Mouse (Mus musculus): ENCODE data around the gene Gstz1. TPM values are rescaled to one million over a fixed set of nuclear protein-coding genes. Genes with fewer than 3 reads are reported as not detected.

Gstz1 gene
- polyA plus RNA-seq, 1 experiment from 2014 or later = 42.6 TPM

Other genes with a start within 250 kb of the Gstz1 start
- gene Cipc, start 200.1 kb upstream of the Gstz1 start, polyA plus RNA-seq (2015; fragmentation: Nextera tagmentation; extraction: Ambion mirVana) = 18.9 and 20.2 TPM in 2 replicates
- 0.14 and 0.15 TPM in 2 replicates for gene Zdhhc22, start 156.7 kb upstream of the Gstz1 start, polyA plus RNA-seq (2015; fragmentation: Nextera tagmentation; extraction: Ambion mirVana)
- gene Tmem63c, start 125.8 kb upstream of the Gstz1 start, polyA plus RNA-seq (2015; fragmentation: Nextera tagmentation; extraction: Ambion mirVana) = 0.13 TPM in 1 of 2 replicates, not detected in the other
- gene Ngb, start 44.6 kb upstream of the Gstz1 start, polyA plus RNA-seq (2015; fragmentation: Nextera tagmentation; extraction: Ambion mirVana) = 6.4 and 6.6 TPM in 2 replicates
- gene Pomt2, start 803 bp downstream of the Gstz1 start, polyA plus RNA-seq (2015; fragmentation: Nextera tagmentation; extraction: Ambion mirVana) = 15.6 and 15.9 TPM in 2 replicates
- gene Samd15, start 52.6 kb downstream of the Gstz1 start, polyA plus RNA-seq (2015; fragmentation: Nextera tagmentation; extraction: Ambion mirVana) = 1.5 and 1.8 TPM in 2 replicates
- gene Tmed8, start 53.3 kb downstream of the Gstz1 start, polyA plus RNA-seq (2015; fragmentation: Nextera tagmentation; extraction: Ambion mirVana) = 2.4 and 2.7 TPM in 2 replicates
- 0.55 and 0.57 TPM in 2 replicates for gene Noxred1, start 91.6 kb downstream of the Gstz1 start, polyA plus RNA-seq (2015; fragmentation: Nextera tagmentation; extraction: Ambion mirVana)
- 40.8 and 41.7 TPM in 2 replicates for gene Vipas39, start 119.1 kb downstream of the Gstz1 start, polyA plus RNA-seq (2015; fragmentation: Nextera tagmentation; extraction: Ambion mirVana)
- 202 and 207 TPM in 2 replicates for gene Ahsa1, start 119.3 kb downstream of the Gstz1 start, polyA plus RNA-seq (2015; fragmentation: Nextera tagmentation; extraction: Ambion mirVana)
- 0.92 and 1.0 TPM in 2 replicates for gene Ism2, start 152.5 kb downstream of the Gstz1 start, polyA plus RNA-seq (2015; fragmentation: Nextera tagmentation; extraction: Ambion mirVana)
- gene Sptlc2, start 241.2 kb downstream of the Gstz1 start, polyA plus RNA-seq (2015; fragmentation: Nextera tagmentation; extraction: Ambion mirVana) = 97.4 and 108 TPM in 2 replicates